Mouse (Mus musculus) Muller cell, postnatal 12 days (primary cell): ENCODE measurements at regions not wholly inside any gene's neighbourhood (a gene's known extent, or its start where the extent isn't known, plus 50 kb on each side); places are given as distances from the start of the nearest gene placed in this dataset.

Experiments used
- DNase-seq: peaks from one replicate; pipeline ENCODE4 v3.0.0-alpha.2; 2015; ENCODE audit errors: inconsistent ontology term

DNA sequence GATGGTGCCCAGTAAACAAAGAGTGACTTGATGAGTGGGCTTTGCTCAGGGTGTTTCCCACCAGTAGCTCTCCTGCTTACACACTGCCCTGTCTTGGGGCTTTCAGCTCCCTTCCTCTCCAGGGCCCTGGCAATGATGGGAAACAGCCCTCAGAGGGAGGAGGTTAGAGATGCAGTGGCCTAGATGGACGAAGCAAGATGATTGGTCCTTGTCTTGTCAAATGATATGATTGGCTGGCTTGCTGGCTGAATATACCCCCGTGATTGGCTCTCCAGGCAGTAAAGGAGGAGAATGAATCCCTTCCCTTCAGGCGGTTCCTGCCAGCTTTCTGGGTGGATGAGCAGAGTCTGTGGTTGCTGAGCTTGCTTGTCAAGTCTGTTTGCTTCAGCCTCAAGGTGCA is 74.8 kb upstream of the Ncam1 start:
- DNase-seq = peak; percentile 93

DNA sequence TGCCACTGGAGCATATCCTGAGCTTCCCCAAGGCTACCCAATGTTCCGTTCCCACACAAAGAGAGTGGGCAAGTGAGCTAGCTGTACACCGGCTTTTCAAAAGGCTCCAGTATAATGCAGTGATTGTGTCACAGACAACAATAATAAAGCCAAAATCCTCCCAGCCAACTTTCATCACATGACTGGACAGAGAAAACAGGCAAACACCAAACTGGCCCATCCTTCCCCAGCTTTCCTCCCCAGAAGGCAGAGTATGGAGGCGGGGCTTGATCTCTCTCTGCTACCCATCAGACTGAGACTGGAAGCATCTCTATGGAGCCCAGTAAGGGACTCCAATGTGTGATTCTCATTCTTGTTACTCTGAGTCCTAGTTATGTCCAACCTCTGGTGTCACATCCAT is 52.8 kb upstream of the Ncam1 start:
- peak; percentile 25 for DNase-seq

- DNase-seq = no peak
Measured at GRCm38 (mm10) chr9:49849442-49849841, 50.7 kb upstream of the Ncam1 start.

GRCm38 (mm10) chr9:49848943-49849342 is 50.2 kb upstream of the Ncam1 start:
- no peak for DNase-seq
